Mouse (Mus musculus) fat pad, adult 2 months (tissue): ENCODE measurements around the gene Rinl.

ENCODE experiments used
- DNase-seq: peaks from one replicate; pipeline ENCODE4 v3.0.0-alpha.2; 2011; ENCODE audit warnings: low read depth, low spot score; ENCODE audit errors: extremely low read depth

The Rinl gene

DNA sequence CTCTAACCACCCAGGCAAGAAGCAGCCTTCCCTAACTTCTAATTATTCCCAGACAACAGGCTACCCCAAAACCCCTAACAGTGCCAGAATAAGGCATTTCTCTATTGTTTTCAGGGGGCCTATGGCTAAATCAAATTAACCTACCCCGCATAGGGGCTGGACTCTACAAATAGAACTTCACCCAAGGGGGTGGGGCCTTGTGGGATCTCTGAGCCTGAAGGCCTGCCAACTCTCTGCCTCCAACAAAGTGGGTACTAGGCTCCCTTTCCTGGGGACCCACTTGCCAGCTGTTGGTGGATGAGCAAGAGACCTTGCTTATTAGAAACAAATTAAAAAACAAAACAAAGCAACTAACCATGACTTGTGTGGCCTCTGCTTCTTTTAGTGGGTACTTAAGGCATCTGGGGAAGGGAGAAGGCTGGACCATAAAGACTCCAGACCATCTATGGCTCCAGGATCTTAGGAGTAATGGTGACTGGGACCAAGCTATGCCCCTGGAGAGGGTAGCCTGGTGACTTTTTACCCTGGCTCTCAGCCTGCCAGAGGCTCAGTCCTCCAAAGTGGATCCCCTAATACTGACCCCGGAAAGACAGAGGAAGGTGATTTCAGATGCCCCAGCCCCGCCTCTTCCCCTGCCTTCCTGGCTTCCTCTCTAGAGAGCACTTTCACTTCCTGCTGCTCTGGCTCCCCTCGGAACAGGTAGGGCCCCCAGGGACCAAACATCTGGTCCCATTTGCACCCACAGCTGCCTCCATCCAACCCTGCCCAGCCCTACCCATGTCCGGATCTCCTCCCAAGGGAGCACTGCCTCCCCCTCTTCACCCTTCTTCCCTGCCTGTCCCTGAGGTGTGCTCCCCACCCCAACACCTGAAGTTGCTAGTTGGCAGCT, at the start of gene Rinl:
Gene Rinl (plus strand): TSS at position 663 of the 889 bp plus-strand sequence.
- no peak for DNase-seq

DNA sequence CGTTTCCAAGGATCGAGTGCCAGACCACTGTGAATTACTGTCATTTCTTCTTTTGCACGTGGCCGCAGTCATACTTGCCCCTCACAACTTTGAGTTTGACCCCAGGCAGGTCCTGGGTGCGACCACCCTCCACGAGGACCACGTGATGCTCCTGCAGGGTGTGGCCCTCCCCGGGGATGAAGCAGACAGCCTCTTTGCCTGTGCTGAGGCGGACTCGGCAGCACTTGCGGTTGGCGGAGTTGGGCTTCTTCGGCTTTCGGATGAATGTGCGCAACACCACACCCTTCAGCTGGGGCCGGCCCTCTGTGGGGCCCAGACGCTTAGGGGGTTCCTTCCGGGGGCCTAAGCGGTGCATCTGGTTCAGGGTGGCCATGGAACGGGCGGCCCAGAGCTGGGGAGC, 48.9 kb upstream of the Rinl start:
- no peak for DNase-seq

GRCm38 (mm10) chr7:28740949-28741348, 47.8 kb upstream of the Rinl start:
- DNase-seq: no peak

- no peak for DNase-seq
These were observed 47.4 kb upstream of the Rinl start for GRCm38 (mm10) chr7:28741368-28741708.

DNA sequence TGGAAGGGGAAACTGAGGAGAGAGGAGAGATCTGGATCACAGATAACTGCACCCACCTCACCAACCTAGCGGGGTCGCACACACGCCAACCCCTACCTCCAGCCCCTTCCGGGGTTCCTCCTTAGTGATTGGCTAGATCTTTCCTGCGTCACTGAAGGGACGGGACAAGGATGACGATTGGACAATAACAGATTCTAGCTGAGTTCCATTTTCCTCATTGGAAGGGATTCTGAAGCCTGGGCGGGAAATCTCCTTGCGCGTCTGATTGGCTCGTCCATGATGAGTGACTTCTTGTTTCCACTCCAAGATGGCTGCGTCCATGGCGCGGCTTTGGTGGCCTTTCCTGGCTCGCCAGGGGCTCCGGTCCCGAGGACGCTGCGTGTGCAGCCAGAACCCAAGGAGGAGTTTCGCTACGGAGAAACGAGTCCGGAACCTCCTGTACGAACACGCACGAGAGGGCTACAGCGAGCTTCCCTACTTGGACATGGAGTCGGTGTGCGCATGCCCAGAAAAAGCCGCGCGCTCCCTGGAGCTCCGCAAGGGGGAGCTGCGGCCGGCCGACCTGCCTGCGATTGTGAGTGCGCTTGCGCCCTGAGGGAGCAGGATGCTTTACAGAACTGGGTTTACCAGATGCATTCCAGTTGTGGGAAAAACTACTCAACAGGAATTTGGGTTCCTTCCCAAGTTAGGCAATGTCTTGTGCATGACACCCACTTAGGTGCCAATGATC, 46.9 kb upstream of the Rinl start, which contains the start of the genes Mrps12 and Sars2:
Gene Mrps12 (minus strand): TSS at position 112 of the 730 bp plus-strand sequence.
Gene Sars2 (plus strand): TSS at position 284 of the 730 bp plus-strand sequence.
- peak; percentile 96 for DNase-seq

GRCm38 (mm10) chr7:28749935-28750334, 38.8 kb upstream of the Rinl start:
- no peak for DNase-seq

- DNase-seq: no peak
These were observed 32.7 kb upstream of the Rinl start, which contains the start of gene Ccer2 for GRCm38 (mm10) chr7:28756079-28756478. Gene Ccer2 (plus strand): TSS chr7:28756174.

- no peak for DNase-seq
These were observed 30.1 kb upstream of the Rinl start for GRCm38 (mm10) chr7:28758623-28759022.

DNA sequence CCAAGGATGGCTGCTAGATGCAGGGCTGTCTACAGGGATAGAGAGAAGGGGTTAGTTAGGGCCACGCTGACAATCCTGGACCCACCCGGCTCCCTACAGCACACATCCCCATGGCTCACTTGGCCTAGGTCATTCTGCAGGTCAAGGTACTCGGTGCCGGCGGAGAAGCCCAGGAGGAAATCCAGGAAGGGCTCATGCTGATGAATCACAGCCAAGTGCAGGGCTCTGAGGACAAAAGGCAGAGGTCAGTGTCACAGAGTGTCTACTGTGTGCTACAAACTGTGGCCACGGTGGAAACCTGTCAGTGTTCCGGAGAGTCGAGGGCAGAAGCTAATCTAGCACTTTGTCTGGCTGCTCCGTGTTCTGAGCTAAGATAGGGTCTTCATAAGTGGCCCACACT, 26.9 kb upstream of the Rinl start:
- DNase-seq: no peak

- DNase-seq: no peak
These were observed 23.6 kb upstream of the Rinl start for GRCm38 (mm10) chr7:28765211-28765610.

- peak; percentile 96 for DNase-seq
These were observed 22.4 kb upstream of the Rinl start, which contains the start of gene Sirt2 for GRCm38 (mm10) chr7:28766173-28766879. Gene Sirt2 (plus strand): TSS chr7:28766735.

DNA sequence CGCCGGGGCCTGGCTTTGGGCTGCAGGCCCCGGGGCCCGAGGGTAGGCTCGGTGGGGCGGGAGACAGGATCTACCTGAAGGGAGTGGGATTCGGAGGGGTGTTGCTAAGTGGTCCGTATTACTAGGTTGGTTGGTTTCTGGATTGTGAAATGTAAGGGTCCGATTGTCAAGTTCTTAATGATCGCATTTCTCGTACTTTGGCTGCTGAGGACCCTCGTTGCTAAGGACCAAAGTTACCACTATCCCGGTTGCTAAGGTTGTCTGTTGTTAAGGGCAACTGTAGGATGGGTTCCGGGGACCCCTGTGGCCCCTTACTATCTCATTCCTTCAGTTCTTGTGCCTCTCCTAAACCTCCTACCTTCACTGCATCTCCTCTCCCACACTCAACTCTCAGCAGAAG, 21.9 kb upstream of the Rinl start:
- no peak for DNase-seq

DNA sequence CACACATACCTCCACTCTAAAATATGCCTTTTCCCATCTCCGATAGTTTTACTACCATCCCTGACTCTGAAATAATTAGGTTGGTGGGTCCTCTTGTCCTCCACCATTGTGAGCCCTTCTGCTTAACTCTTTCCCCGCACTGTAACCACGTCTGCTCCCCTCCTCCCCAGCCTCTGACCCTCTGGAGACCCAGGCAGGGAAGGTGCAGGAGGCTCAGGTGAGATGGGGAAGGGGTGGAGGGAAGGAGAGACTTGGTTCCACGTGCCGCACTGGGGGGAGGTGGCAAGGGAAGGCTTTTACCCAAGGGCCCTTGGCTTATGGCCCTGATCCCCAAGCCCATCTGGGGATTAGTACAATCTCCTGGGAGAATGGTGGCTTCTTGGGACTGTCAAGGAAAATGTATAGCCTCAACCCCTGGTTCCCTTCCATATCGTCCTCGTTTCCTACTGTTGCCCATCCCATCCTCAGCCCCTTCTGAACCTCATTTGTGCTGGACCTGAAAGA, 21.3 kb upstream of the Rinl start, which contains the start of gene Nfkbib:
Gene Nfkbib (minus strand): TSS at position 51 of the 504 bp plus-strand sequence.
- no peak for DNase-seq

GRCm38 (mm10) chr7:28769414-28769958, 19.3 kb upstream of the Rinl start:
- no peak for DNase-seq

- no peak for DNase-seq
These were observed 18.5 kb upstream of the Rinl start for GRCm38 (mm10) chr7:28770309-28770708.

DNA sequence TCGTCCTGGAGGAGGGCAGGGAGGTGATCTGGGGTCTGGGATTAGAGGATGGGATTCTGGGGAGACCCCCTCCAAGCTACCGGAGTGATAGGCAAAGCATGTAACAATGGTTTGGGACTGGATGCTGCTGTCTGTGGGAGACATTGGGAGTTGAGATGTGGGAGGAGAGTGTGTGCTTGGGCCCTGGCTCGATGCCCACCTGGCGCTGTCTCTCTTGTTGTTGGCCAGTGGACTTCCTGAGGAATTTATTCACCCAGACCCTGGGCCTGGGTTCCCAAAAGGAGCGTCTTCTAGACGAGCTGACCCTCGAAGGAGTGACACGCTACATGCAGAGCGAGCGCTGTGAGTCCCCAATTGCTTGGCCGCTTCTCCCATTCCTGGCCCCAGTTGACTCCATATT, 16.9 kb upstream of the Rinl start:
- DNase-seq: no peak

DNA sequence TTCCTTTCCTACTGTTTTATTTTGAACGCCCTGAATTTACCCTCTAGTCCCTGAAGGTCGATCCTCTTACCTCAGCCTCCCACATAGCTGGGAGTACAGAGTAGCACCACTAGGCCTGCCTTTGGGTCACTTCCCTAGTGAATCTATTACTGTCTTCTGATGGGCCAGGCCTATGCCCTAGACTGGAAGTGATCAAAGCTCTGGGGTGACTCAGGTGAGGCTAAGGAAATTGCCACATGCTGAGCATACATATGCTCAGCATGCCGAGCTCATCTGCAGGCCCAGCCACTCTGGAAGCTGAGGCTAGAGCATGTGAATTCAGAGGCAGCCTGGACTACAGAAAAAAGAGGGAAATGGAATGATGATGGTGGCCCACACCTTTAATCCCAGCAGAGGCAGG, 15.6 kb upstream of the Rinl start:
- DNase-seq: no peak

DNA sequence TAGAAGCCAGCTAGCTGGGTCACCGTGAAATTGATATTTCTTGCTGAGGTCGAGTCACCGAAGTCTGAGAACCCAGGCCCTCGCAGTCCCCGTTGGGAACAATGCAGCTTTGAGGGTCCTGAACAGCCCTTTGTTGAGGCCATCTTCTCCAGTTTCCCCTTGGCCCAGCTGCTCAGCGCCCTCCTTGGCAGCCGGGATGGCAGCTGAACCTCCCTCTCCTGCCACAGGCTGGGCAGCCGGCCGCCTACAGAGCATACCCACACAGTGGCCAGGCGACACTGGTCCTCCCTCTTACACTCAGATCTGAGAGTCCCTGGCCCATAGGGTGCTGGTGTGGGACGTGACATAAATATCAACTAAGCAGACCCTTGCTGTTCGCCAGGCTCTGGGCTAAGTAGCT, 14.6 kb upstream of the Rinl start:
- no peak for DNase-seq

DNA sequence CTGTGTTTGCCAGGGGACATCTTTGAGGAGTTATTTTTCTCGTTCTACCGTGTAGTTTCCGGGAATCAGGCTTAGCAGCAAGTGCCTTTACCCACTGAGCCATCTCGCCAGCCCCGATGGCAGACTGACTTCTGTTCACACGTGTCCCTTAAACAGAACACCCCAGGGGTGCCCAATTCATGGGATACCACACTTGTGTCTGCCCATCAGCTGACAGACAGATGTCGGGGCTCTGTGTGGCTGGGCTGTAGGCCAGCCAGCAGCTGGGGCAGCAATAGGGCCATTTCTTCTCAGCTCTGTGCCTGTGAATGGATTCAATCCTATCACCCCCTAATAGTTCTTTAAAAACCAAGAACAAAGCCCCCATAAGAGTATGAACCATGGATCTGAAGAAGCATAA, 13.6 kb upstream of the Rinl start:
- no peak for DNase-seq

GRCm38 (mm10) chr7:28778825-28779224, 9.9 kb upstream of the Rinl start:
- DNase-seq: no peak
